Mouse (Mus musculus) ZHBTc4 (cell line): ENCODE measurements at regions not wholly inside any gene's neighbourhood (a gene's known extent, or its start where the extent isn't known, plus 50 kb on each side); places are given as distances from the start of the nearest gene placed in this dataset.
"Not testable (repeated sequence)": the region's sequence is repeated elsewhere in the genome, so short reads cannot be mapped to it uniquely, and the experiment has no call there.

Experiments
- DNase-seq: peaks from one replicate; pipeline ENCODE4 v3.0.0-alpha.2; 2011; ENCODE audit warnings: low read depth, low spot score

DNA sequence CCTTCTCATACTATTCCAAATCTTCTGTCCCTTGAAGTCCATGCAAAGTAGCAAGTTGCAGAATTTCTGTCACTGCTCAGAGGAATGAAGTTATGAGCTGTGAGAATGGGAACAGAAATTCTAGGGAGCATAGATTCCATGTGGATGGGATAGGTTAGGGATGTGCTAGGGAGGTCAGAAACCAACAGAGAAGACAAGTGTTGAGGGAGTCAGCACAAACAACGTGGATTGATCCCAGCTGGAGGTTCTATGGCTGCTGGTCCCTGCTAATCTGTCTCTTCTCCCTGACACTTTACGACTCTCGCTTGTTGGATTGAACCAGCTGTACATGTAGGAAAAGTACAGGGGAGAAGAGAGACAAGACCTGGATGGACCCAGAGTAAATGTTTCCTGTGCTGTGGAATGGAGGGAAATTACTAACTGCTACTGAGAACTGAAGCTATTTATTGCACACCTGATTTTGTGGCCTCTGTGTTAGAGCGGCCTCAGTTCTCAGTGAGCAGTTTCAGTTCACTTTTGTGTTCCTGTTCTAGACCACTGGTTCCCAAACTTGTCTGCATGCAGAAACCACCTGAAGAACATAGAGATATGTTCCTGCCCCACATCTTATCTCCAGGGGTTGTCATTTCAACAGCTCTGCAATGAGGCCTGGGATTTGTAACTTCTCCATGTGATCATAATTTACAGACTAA is 151.0 kb downstream of the Ube2e3 start:
- no peak for DNase-seq

DNA sequence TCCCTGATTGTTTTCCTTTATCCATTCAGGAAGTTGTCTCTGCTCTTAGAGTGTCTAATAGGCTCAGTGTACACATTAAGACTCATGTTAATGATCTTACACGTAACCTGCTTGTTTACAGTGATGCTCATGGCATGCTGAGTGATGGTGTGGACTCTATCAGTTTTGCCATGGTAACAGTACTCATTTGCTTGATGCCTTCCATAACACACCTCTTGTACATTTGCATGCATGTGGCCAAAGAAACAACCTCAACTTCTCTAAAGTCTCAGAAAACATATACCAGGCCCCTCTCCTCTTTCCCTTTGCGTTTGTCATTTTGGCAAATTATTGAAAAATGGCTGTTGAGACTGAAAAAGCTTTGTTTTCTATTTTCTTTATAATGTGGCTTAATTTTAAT is 155.0 kb downstream of the Ube2e3 start:
- no peak for DNase-seq

DNA sequence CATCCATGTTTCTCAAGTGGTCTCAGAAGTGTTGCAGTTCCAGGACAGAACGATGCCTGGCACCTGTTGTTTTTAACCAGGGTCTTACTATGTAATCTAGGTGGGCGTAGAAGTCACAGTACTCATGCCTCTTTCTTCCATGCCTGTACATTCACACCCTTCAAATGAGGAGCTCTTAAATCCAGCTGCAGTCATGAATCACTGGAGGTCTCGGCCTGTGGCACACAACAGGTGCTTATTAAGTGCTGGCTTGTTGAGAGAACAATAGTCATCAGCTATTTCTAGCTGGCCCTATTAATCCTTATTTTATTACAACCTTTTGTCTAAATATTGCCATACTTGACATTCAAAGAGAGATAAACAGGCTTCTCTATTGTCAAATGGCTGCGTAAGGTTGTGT is 157.8 kb downstream of the Ube2e3 start:
- no peak for DNase-seq

DNA sequence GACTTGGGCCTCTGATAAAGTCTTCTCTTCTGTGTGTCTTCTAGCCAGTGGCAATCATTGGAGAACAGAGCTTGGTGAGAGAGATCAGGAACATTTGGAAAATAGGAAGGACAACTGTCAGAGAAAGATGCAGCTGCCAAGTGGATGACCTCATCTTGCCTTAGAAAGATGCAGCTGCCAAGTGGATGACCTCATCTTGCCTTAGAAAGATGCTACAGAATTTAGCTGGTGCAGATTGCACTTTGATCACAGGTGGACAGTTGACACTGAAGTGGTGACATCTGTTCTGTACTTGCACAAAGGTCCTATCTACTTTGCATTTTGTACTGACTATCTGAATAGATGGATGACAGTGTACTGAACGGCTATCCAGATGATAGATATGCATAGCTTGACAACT is 163.1 kb downstream of the Ube2e3 start:
- DNase-seq: no peak

DNA sequence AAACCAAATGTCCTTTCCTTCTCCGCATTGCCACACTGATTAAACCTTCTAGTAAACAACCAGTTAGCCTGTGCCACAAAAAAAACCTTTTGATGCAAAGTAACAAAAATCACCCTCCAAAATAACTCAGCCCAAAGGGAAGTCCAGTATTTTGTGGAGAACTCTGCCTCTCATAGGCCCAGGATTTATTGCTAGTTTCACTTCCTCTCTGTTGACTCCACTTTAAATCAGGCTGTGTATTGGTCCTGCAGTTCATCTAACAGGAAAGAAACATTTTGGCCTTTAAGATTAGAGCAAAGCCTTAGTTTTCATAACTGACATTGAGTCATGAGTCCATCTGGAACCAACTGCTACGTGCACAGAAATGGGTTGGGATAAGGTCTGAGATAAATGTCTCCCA is 168.4 kb downstream of the Ube2e3 start:
- no peak for DNase-seq

DNA sequence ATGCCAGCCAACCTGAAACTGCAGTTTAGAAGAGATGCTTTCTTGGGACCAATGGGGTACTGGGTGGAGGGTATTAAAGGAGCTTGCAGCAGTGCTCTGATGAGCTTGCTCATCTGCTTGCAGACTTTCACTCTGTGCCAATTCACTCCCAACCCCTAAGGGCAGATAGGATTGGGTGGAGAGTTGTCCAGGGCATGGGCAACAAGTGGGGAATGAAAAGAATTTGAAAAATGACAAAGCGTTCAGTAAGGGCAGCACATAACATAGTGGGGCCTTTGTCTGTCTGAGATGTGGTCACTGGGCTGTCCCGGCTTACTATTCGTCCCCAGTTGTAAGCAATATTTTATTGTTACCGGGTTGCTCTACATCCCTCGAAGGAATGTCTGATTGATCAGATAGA is 170.7 kb downstream of the Ube2e3 start:
- no peak for DNase-seq

DNA sequence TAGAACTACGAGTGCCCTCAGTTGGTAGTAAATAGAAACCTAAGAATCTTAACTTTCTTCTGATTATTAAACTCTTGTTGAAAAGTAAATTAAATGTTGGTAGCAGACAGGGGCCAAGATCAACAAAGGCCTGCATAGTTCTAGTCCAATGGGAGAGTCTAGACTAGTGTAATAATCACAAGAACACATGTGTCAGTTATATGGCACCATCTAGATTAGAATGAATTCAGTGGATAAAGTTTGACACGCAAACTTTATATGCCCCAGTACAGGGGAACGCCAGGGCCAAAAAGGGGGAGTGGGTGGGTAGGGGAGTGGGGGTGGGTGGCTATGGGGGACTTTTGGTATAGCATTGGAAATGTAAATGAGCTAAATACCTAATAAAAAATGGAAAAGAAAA is 176.9 kb downstream of the Ube2e3 start:
- not testable (repeated sequence) for DNase-seq

DNA sequence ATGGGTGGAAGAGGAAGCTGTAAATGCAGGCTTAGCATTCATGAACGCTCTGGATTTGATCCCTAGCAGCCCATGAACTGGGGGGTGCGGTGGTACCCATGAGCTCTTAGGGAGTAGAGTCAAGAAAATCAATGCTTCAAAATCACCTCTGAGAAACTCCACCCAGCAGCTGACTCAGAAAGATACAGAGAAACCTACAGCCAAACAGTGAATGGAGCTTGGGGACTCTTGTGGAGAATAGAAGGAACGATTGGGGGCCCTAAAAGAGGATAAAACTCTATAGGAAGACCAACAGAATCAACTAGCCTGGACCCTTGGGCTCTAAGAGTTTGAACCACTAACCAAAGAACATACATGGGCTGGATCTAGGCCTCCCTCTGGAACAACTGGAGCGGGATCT is 177.6 kb downstream of the Ube2e3 start:
- DNase-seq: no peak

DNA sequence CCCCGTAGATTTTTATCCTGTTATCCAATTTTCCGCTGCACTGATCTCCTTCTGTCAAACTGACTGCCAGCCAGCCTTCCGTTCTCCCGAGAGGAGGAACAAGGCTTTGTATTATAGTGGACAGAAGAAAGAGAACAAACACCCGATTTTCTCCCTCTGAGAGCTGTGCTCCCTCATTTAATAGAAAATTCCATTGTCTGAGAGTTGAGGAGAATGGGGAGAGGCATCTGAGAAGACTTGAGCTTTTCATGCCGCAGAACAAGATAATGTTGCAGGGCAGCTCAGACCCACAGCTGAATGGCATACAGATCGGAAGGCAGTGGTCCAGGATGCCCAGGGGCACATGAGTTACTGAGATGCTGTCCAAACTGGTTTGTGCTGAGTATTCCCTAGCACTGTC is 180.1 kb downstream of the Ube2e3 start:
- DNase-seq: no peak

DNA sequence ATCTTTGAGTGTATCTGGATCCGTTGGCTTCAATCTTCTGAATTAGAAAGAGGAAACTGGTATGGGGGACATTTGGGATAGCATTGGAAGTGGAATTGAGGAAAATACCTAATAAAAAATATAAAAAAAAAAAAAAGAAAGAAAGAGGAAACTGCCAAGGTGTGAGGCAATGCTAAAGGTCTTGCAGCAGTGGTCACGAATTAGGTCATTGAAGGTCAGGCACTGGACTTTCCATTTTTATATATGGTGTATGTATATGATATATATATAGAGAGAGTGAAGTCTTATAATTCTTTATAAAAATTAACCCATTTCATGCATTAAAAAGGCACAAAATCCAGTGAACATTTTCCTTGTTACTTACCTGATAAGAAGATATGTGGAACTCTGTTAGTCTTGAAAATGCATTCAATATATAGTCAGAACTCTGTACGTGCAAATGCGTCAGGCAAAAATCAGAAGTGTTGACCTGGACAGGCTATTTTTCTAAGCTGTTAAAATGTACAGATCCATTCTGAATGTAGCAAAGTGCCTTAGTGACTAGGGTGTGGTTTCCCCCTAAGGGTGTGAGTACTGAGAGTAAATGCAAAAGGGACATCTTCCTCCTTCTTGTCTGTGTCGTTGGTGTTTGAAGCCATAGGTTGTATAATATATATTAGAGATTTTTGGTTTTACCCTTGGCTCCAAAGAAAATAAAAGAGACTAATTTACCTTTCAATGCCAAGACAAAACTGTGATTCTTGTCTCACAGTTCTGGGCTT is 181.0 kb downstream of the Ube2e3 start:
- no peak for DNase-seq

DNA sequence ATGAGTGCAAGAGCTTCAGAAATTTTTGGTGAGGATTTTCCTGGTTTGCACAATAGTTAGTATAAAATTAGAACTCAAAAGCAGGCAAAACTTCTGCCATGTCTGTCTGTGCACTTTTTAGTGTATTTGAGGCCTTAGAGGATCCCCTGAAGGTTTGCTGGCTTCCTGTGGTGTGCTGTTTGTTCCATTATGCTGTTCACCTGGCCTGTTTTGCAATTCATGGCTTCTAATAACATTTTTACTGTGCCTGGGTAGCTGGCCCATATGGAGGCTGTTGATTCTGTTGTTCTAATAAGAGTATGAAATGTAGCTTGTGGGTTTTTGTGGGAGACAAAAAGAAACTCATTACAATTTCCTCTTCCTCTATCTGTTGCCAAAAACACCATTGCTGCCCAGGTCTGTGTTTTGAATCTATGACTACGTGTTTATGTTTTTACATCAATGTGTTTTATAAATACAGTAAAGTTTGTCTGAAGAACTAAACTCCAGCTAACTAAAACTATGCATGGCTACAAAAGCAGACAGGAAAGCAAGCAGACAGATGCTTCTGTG is 182.6 kb downstream of the Ube2e3 start:
- no peak for DNase-seq

DNA sequence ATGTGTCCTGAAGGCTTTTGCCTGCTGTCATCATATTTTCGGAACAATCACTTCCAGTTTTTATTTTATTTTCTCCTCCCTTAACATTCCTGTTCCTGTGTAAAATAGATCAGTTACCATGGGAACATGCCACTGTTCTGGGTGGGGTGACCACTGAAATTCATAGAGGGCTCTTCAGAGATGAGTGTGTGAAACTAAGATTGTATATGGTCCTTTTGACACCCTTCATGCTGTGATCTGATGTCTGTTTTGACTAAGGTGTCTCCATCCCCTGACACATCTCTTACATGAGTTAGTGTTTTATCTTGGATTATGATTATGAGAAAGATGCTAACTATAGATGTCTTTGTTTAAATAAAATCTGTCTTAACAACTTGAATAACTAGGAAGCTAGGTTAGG is 184.3 kb downstream of the Ube2e3 start:
- no peak for DNase-seq

DNA sequence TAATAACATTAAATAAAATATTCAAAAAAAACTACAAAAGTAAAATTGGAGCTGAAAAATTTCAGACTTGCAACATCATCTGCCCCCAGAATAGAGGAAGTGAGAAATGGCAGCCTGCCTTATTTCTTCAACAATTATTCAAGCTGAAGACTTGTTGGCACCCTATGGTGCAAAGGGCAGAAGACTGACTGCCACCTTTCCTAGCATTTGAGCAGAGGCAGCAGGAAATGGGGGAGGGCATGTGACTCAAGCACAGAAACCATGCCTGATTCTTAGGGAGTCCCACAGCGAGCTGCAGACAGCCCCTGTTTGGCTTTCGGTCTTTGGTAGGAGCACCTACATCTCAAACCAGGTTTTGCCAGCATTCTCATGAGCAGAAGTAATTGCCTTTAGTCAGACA is 188.2 kb downstream of the Ube2e3 start:
- DNase-seq: no peak

DNA sequence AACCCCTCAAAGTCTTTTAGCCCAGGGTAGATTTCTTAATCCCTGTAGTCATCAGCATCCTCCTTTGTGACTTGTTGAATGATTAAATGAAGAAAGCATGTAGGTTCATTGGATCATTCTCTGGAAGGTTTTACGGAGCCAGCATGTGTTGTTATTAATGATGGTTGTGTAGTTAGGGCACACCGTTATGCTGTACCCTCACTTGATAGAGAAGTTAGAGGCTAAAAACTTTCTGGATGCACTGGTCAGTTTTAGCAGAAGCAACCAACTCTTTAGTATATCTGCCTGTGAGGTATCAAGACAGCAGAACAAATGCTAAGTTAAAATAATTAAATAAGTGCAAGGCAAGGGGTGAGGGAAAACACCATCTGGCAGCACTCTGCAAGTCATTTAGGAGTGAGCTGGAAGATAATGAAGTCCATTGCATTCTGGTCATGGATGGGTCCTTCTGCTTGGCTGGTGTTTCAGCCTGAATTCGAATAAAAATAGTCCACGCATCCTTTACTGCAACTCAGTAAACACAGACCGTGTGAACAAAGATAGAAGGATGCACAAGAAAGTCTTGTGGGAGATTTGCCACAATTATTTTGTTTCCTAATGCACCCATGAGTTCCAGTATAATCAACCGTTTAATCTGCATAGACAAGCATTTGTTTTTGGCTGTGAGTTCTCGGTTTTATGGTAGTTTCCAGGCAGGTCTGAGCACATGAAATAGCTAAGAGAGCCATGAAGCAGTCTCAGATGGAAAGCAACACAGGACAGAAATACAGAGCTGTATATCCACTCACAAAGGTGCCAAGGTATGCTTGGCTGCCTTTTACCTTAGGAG is 191.4 kb downstream of the Ube2e3 start:
- DNase-seq: no peak

DNA sequence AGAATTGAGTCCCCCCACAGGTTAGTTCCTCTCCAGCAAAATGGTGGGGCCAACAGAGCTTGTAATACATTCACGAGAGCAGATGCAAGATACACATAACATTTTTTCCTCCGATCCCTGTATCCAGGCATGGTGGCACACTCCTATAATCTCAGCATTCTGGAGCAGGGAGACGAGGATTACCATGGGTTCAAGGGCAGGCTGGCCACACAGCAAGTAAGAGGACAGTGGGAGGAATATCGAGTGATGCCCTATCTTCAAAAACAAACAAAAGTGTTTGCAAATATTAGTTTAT is 192.0 kb downstream of the Ube2e3 start:
- DNase-seq: no peak

DNA sequence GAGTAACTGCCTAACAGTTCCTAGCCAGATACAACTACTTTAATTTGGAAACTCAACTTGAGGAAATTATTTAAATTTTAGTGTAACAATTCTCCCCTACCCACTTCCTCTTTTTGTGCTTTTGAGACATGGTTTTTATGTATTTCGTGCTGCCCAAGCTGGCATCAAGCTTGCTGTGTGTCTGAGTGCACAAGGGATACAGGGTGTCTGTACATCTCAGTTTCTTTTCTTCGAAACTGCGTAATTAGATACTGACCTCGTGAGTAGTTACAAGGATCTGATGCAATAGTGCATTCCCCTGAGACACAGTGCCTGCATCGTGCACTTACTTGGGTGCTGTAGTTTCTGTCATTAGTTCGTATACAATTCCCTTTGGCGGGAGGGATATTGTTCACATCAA is 192.4 kb downstream of the Ube2e3 start:
- DNase-seq: no peak

DNA sequence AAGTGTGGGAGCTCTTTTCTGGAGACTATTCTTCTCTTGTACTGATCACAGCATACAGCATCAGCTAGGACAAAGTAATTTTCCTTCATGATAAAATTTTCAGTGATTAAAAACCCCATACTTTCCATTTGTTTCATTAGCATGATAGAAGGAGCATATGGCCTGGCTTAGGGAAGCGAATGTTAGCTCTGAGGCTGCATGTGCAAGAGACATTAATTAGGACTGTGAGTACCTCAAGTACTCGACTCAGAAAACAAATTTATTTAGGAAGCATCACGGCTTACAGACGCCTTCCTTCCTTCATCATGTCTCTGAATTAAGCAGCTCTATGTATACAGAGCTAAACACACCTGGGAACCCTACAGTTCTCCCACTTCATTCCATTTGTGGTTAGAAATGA is 193.6 kb upstream of the Itga4 start:
- DNase-seq: no peak

DNA sequence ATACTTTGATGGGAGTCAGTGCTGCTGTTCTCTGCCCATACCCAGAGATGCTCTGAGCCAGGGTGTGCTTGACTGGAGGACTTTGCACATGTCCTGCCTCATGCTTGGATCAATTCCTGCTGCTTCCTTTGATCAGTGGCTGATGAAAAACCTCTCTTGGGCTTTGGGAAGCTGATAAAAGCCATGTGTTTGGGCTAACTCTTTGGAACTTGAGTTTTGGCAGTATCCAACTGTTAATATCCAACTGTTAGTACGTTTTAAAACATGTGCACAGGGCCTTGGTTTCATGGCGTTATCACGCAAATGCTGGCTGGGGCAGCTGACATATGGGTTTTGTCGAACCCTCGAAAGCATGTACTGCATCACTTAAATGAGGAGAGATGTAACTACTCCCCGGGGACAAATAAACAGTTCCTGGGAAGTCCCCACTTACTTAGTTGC is 193.0 kb upstream of the Itga4 start:
- DNase-seq: no peak

DNA sequence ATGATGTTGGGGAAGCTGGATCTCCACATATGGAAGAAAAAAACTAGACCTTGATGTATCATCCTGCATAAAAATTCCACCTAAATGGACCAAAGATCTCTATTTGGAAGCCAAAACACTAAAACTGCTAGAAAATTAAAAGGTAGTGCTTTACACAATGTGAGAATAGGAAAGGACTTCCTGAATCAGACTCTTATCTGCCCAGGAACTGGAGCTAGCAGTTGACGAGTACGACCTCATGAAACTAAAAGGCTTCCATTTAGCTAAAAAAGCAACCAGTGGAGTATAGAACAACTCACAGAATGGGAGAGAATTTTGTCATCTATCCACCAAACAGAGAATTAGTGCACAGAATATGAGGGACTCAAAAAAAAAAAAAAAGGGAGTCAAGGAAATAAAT is 191.6 kb upstream of the Itga4 start:
- no peak for DNase-seq

DNA sequence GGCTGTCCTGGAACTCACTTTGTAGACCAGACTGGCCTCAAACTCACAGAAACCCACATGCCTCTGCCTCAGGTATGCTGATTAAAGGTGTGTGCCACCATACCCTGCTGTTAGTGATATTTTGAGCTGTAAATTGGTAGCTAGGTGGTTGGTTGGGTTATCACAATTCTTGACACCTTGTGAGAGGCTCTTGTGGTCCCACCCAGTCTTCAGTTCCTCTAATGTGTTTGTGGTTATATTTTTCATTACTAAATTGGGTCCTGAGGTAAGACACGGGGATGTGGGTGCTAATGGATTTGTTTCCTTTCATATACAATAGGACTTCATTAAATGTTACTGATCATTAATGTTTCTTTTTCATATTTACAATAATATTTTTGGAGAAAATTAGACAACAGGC is 189.9 kb upstream of the Itga4 start:
- no peak for DNase-seq

DNA sequence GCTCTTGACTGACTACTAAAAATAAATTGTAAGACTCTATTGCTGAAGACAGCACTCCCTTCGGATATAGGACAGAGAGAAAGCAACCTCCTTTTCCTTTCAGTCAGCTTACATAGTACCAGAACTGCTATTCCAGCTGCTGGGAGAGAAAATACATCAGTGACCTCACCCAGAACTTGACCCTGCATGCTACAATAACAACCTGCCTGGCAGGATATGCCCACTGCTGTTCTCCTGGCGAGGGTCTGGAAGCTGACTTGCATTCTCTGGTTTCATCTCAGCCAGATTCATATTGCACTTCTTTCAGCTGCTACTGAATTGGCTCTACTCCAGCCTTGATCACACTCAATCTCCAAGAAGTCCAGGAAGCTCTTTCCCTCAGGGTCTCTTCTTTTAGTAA is 179.1 kb upstream of the Itga4 start:
- DNase-seq: no peak

DNA sequence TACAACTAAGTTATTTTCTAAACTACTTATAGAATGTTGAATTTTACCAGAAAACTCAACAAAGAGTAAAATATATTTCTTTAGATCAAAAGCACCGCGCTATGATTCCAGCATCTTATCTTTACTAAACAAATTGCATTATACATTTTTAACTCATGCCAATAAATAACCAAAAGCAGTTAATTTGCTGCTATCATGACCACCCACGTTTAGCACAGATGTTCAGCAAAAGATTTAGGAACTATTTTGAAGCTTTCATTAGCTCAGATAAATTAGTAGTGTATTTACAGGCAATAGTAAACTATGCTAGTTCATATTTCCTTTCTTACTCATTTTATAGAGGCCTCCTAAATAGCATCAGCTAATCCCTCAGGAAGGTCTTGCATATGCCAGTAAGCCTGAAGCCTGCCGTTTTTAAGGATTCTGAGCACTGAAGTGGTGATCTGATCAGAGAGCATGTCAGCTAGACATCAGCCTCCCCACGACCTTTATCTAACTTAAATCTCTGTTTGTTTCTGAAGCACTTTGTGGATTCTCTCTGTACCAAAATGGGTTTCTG is 176.3 kb upstream of the Itga4 start:
- no peak for DNase-seq
